Comparison of ENCODE assay signal across 8 mouse cellular contexts in the genomic region with DNA sequence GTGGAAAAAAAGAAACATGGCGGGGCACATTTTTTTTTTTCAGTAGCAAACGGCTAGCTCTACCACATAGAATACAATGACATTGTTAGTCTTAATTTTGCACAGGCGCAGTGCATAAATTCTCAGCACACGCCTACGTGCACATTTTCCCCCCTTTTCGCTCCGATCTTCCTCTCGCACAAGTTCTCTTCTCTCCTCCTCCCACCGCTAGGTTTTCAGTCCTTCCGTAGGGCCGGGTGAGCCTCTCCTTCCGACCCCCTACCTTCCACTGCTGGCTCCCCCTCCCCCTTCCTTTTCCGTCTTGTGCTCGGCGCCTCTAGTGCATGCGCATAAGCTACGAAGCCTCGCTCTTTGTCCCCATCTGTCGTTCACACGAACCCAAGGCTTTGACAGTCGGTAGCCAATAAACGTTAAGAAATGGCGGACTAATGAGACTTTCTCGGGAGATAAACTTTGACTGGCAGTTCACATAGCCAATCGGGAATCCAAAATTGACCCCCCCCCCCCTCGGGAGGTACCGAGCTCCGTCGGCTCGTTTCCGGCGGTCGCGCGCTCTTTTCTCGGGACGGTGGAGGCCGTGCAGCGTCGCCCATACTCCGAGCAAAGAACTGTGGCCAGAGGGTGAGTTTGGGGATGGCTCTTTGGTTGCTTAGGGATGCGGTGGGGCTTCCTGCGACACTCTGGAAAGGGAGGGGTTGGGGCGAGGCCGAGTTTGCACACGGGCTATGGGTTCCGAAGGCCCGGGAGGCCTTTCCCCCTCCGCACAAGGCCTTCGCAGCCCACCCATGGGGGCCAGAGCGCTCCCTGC. TPM values are rescaled to one million over a fixed set of nuclear protein-coding genes. Genes with fewer than 3 reads are reported as not detected.
A peak's percentile ranks its signal among the peaks of the same experiment; 100 is the strongest.
DNase-seq lines count a peak whose midpoint lies in the region; ATAC-seq and TF ChIP-seq lines count a peak whose summit lies in the region.

A gene (plus strand): TSS at position 177 of the 808 bp plus-strand sequence.

- H3K4me2 ChIP-seq in heart, embryonic 12.5 days = peak within 1 kb of the TSS; percentile 58
- H3K4me2 ChIP-seq in kidney, postnatal 0 days (ENCODE audit: low read length) = peak within 1 kb of the TSS; percentile 58
- peak within 1 kb of the TSS; percentile 72 for H3K4me2 ChIP-seq in liver, embryonic 11.5 days
- peak within 1 kb of the TSS; percentile 53 for H3K4me2 ChIP-seq in stomach, embryonic 14.5 days (replicated peaks; ENCODE audit: low read depth, low read length)

- no peaks in the 10 kb centered on the region for H3K9me3 ChIP-seq in heart, embryonic 12.5 days (replicated peaks)
- H3K9me3 ChIP-seq in kidney, postnatal 0 days (replicated peaks; ENCODE audit: low read length) = no peaks in the 10 kb centered on the region
- no peaks in the 10 kb centered on the region for H3K9me3 ChIP-seq in liver, embryonic 11.5 days (ENCODE audit: control insufficient read depth, low read length)
- H3K9me3 ChIP-seq in stomach, embryonic 14.5 days (ENCODE audit: control insufficient read depth, low read depth, low read length) = no peaks in the 10 kb centered on the region

- H3K36me3 ChIP-seq in heart, embryonic 12.5 days = peaks cover 7% of the 10 kb centered on the region; the same call in 1 of the 2 replicates
- H3K36me3 ChIP-seq in kidney, postnatal 0 days (ENCODE audit: insufficient read depth, low read length) = no peaks in the 10 kb centered on the region
- peaks cover 4% of the 10 kb centered on the region; the same call in 1 of the 2 replicates for H3K36me3 ChIP-seq in liver, embryonic 11.5 days (ENCODE audit: control insufficient read depth, insufficient read depth, low read length)
- H3K36me3 ChIP-seq in stomach, embryonic 14.5 days (ENCODE audit: control insufficient read depth, insufficient read depth, low read length) = peaks cover 8% of the 10 kb centered on the region; the same call in 1 of the 2 replicates

- TF ChIP-seq CTCF in kidney, postnatal 0 days (IDR thresholded peaks at IDR 0.05; ENCODE audit: low read depth) = peak; percentile 40

- H3K27ac ChIP-seq in heart, embryonic 12.5 days (ENCODE audit: poor library complexity, severe bottlenecking) = peak within 1 kb of the TSS; percentile 97
- H3K27ac ChIP-seq in kidney, postnatal 0 days = peak within 1 kb of the TSS; percentile 94
- H3K27ac ChIP-seq in liver, embryonic 11.5 days (ENCODE audit: low read depth, low read length) = peak within 1 kb of the TSS; percentile 94
- peak within 1 kb of the TSS; percentile 97 for H3K27ac ChIP-seq in stomach, embryonic 14.5 days (ENCODE audit: low read length)

- peak within 1 kb of the TSS; percentile 73 for H3K4me3 ChIP-seq in heart, embryonic 12.5 days
- H3K4me3 ChIP-seq in kidney, postnatal 0 days (replicated peaks; ENCODE audit: low read depth, low read length) = peak within 1 kb of the TSS; percentile 67
- H3K4me3 ChIP-seq in liver, embryonic 11.5 days (ENCODE audit: low read depth, low read length) = peak within 1 kb of the TSS; percentile 74
- peak within 1 kb of the TSS; percentile 56 for H3K4me3 ChIP-seq in stomach, embryonic 14.5 days (ENCODE audit: low read depth, low read length)

- peak within 1 kb of the TSS; percentile 86 for H3K9ac ChIP-seq in heart, embryonic 12.5 days
- H3K9ac ChIP-seq in kidney, postnatal 0 days (ENCODE audit: low read depth, low read length) = peak within 1 kb of the TSS; percentile 82
- peak within 1 kb of the TSS; percentile 93 for H3K9ac ChIP-seq in liver, embryonic 11.5 days (ENCODE audit: low read depth, low read length)
- H3K9ac ChIP-seq in stomach, embryonic 14.5 days (replicated peaks; ENCODE audit: low read depth, low read length) = peak within 1 kb of the TSS; percentile 71

- no peaks in the 10 kb centered on the region for H3K4me1 ChIP-seq in heart, embryonic 12.5 days (replicated peaks)
- no peaks in the 10 kb centered on the region for H3K4me1 ChIP-seq in kidney, postnatal 0 days (replicated peaks; ENCODE audit: insufficient read depth, low read length)
- no peaks in the 10 kb centered on the region; the same call in 1 of the 2 replicates for H3K4me1 ChIP-seq in liver, embryonic 11.5 days (replicated peaks; ENCODE audit: control insufficient read depth, insufficient read depth, low read length)
- H3K4me1 ChIP-seq in stomach, embryonic 14.5 days (ENCODE audit: control insufficient read depth, insufficient read depth, low read length) = no peaks in the 10 kb centered on the region

- peak; percentile 97 for ATAC-seq in erythroid progenitor cell, adult 5-6 weeks (replicated peaks; ENCODE audit: low FRiP score, poor library complexity, severe bottlenecking)
- ATAC-seq in heart, embryonic 12.5 days (ENCODE audit: insufficient number of reproducible peaks, low FRiP score) = peak; percentile 95
- peak; percentile 95 for ATAC-seq in kidney, postnatal 0 days (replicated peaks; ENCODE audit: low FRiP score, low read depth)
- peak; percentile 94 for ATAC-seq in liver, embryonic 11.5 days (replicated peaks; ENCODE audit: low FRiP score)
- peak; percentile 96 for ATAC-seq in stomach, embryonic 14.5 days (ENCODE audit: insufficient number of reproducible peaks, insufficient read depth, low FRiP score, low read depth)

- H3K27me3 ChIP-seq in heart, embryonic 12.5 days (replicated peaks) = no peaks in the 10 kb centered on the region
- H3K27me3 ChIP-seq in kidney, postnatal 0 days (ENCODE audit: insufficient read depth, low read length) = no peaks in the 10 kb centered on the region
- H3K27me3 ChIP-seq in liver, embryonic 11.5 days (replicated peaks; ENCODE audit: control insufficient read depth, insufficient read depth, low read length) = no peaks in the 10 kb centered on the region
- no peaks in the 10 kb centered on the region for H3K27me3 ChIP-seq in stomach, embryonic 14.5 days (ENCODE audit: control insufficient read depth, insufficient read depth, low read length)

- 22% methylated on average over 51 of the region's 51 CpGs for WGBS in heart, embryonic 12.5 days
- WGBS in kidney, postnatal 0 days = 31% methylated on average over 51 of the region's 51 CpGs
- 15% methylated on average over 50 of the region's 51 CpGs for WGBS in liver, embryonic 11.5 days
- 24% methylated on average over 49 of the region's 51 CpGs for WGBS in stomach, embryonic 14.5 days

- peak; percentile 97 for DNase-seq in CD4-positive helper T cell, adult 2 months (ENCODE audit: low read depth, low spot score)
- DNase-seq in brain, embryonic 18.5 days (ENCODE audit: low read depth, low spot score) = peak; percentile 97
- peak; percentile 97 for DNase-seq in kidney, postnatal 0 days (ENCODE audit: low spot score)
- DNase-seq in liver, embryonic 11.5 days (ENCODE audit: low spot score) = peak; percentile 80
- peak; percentile 95 for DNase-seq in naive thymus-derived CD4-positive, alpha-beta T cell, adult 2 months (ENCODE audit: low read depth)

RNA-seq across cellular contexts. Expression of the gene that starts here (rescaled TPM):
- 155 and 173 TPM in 2 replicates for total RNA-seq in erythroid progenitor cell, adult 5-6 weeks (2015; ENCODE audit: low replicate concordance)
- total RNA-seq in erythroid progenitor cell, adult 5-6 weeks (2017; ENCODE audit: low replicate concordance) = 224 and 241 TPM in 2 replicates
- 290 and 312 TPM in 2 replicates for polyA plus RNA-seq in heart, embryonic 12.5 days (2016; fragmentation: Nextera tagmentation; extraction: Ambion mirVana)
- 265 and 282 TPM in 2 replicates for polyA plus RNA-seq in kidney, postnatal 0 days (2015; fragmentation: Nextera tagmentation; extraction: Ambion mirVana)
- 349 and 361 TPM in 2 replicates for polyA plus RNA-seq in liver, embryonic 11.5 days (2014; fragmentation: Nextera tagmentation; extraction: Ambion mirVana)
- polyA plus RNA-seq in stomach, embryonic 14.5 days (2014; fragmentation: Nextera tagmentation; extraction: Ambion mirVana) = 358 and 366 TPM in 2 replicates

Comparison
In these comparisons a context has a peak if more than half of its experiments do, and no peak if none do; other contexts are left out.
1. Peak in every context shown above with its lines: DNase-seq, ATAC-seq, H3K4me3 ChIP-seq and H3K27ac ChIP-seq.